Mouse (Mus musculus) splenic B cell, adult 2 months (primary cell): ENCODE measurements around the gene Ptpn1.

Experiments
- DNase-seq: peaks from one replicate; pipeline ENCODE4 v3.0.0-alpha.2; 2011; ENCODE audit warnings: low read depth, low spot score
- H3K27me3 ChIP-seq: 2 replicates; pipeline ENCODE4 v1.6.1; 2012; ENCODE audit warnings: mild to moderate bottlenecking, low read length, moderate library complexity, mixed read lengths; ENCODE audit not compliant: control insufficient read depth, poor library complexity, insufficient read depth, severe bottlenecking
- H3K36me3 ChIP-seq: 2 replicates; pipeline ENCODE4 v1.6.1; 2012; ENCODE audit warnings: mild to moderate bottlenecking, low read length, moderate library complexity, mixed read lengths; ENCODE audit not compliant: control insufficient read depth, poor library complexity, insufficient read depth, severe bottlenecking

Gene Ptpn1

GRCm38 (mm10) chr2:167932727-167933231 lies 922 bp downstream of the Ptpn1 start:
- Histone ChIP-seq H3K36me3 (no peaks in the 10 kb centered on the region), H3K27me3 (no peaks in the 10 kb centered on the region)
- DNase-seq = peak; percentile 44

GRCm38 (mm10) chr2:167933397-167933796 lies 1.5 kb downstream of the Ptpn1 start:
- Histone ChIP-seq H3K27me3 (no peaks in the 10 kb centered on the region), H3K36me3 (no peaks in the 10 kb centered on the region)
- no peak for DNase-seq

GRCm38 (mm10) chr2:167935956-167936355 lies 4.1 kb downstream of the Ptpn1 start:
- DNase-seq = no peak
- no peaks in the 10 kb centered on the region for H3K36me3 ChIP-seq
- no peaks in the 10 kb centered on the region for H3K27me3 ChIP-seq

GRCm38 (mm10) chr2:167938786-167939185 lies 6.9 kb downstream of the Ptpn1 start:
- no peak for DNase-seq
- H3K27me3 ChIP-seq = no peaks in the 10 kb centered on the region

GRCm38 (mm10) chr2:167939204-167939603 lies 7.3 kb downstream of the Ptpn1 start:
- H3K27me3 ChIP-seq = no peaks in the 10 kb centered on the region
- DNase-seq = no peak
- H3K36me3 ChIP-seq = no peaks in the 10 kb centered on the region

More at GRCm38 (mm10) chr2:167938786-167939185, 6.9 kb downstream of the Ptpn1 start:
- H3K36me3 ChIP-seq = no peaks in the 10 kb centered on the region

GRCm38 (mm10) chr2:167939632-167940399 lies 8.0 kb downstream of the Ptpn1 start:
- DNase-seq = peak; percentile 41
- Histone ChIP-seq H3K27me3 (no peaks in the 10 kb centered on the region), H3K36me3 (no peaks in the 10 kb centered on the region)

GRCm38 (mm10) chr2:167940636-167941035 lies 8.8 kb downstream of the Ptpn1 start:
- Histone ChIP-seq H3K27me3 (no peaks in the 10 kb centered on the region), H3K36me3 (no peaks in the 10 kb centered on the region)
- DNase-seq = no peak

- Histone ChIP-seq H3K36me3 (no peaks in the 10 kb centered on the region), H3K27me3 (no peaks in the 10 kb centered on the region)
- DNase-seq = no peak
These were observed 9.5 kb downstream of the Ptpn1 start for GRCm38 (mm10) chr2:167941320-167941719.

- no peaks in the 10 kb centered on the region for H3K27me3 ChIP-seq
- DNase-seq = no peak
These were observed 9.9 kb downstream of the Ptpn1 start for GRCm38 (mm10) chr2:167941745-167942176.

GRCm38 (mm10) chr2:167942199-167942925 lies 10.5 kb downstream of the Ptpn1 start:
- H3K36me3 ChIP-seq = no peaks in the 10 kb centered on the region
- no peaks in the 10 kb centered on the region for H3K27me3 ChIP-seq
- no peak for DNase-seq

More at GRCm38 (mm10) chr2:167941745-167942176, 9.9 kb downstream of the Ptpn1 start:
- H3K36me3 ChIP-seq = no peaks in the 10 kb centered on the region

- Histone ChIP-seq H3K36me3 (no peaks in the 10 kb centered on the region), H3K27me3 (no peaks in the 10 kb centered on the region)
- peak; percentile 58 for DNase-seq
These were observed 11.2 kb downstream of the Ptpn1 start for GRCm38 (mm10) chr2:167942926-167943633.

- Histone ChIP-seq H3K36me3 (no peaks in the 10 kb centered on the region), H3K27me3 (no peaks in the 10 kb centered on the region)
- no peak for DNase-seq
These were observed 12.3 kb downstream of the Ptpn1 start for GRCm38 (mm10) chr2:167944193-167944592.

- Histone ChIP-seq H3K36me3 (no peaks in the 10 kb centered on the region), H3K27me3 (no peaks in the 10 kb centered on the region)
- no peak for DNase-seq
These were observed 13.6 kb downstream of the Ptpn1 start for GRCm38 (mm10) chr2:167945451-167945850.

GRCm38 (mm10) chr2:167947251-167947650 lies 15.4 kb downstream of the Ptpn1 start:
- H3K36me3 ChIP-seq = no peaks in the 10 kb centered on the region
- H3K27me3 ChIP-seq = no peaks in the 10 kb centered on the region
- no peak for DNase-seq
